Mouse (Mus musculus) right cerebral cortex, postnatal 10 days (tissue): ENCODE results near the gene AC129217.1.
"Not testable (repeated sequence)": the region's sequence is repeated elsewhere in the genome, so short reads cannot be mapped to it uniquely, and the experiment has no call there.

Source experiments
- DNase-seq, 2 experiments: peaks; one replicate each; pipeline ENCODE4 v3.0.0; 2021; ENCODE audit warnings: low spot score in 2 of 2

AC129217.1 gene

GRCm38 (mm10) chr19:8830664-8831063, 1.1 kb downstream of the AC129217.1 start:
- peak; percentile 62 to 66 for DNase-seq

GRCm38 (mm10) chr19:8831262-8831661, 1.7 kb downstream of the AC129217.1 start:
- no peak for DNase-seq

- no peak for DNase-seq
Observed at GRCm38 (mm10) chr19:8832971-8833370, 3.4 kb downstream of the AC129217.1 start.

- not testable (repeated sequence) for DNase-seq
Observed at GRCm38 (mm10) chr19:8836327-8836726, 6.8 kb downstream of the AC129217.1 start.

- DNase-seq: peak; percentile 92 to 93
Observed at GRCm38 (mm10) chr19:8837251-8837791, 7.7 kb downstream of the AC129217.1 start, which contains the start of gene Bscl2. Gene Bscl2, plus strand, starts transcription at chr19:8837467.

- peak; percentile 74 to 82 for DNase-seq
Observed at GRCm38 (mm10) chr19:8838041-8838730, 8.6 kb downstream of the AC129217.1 start.

- peak; percentile 90 to 93 for DNase-seq
Observed at GRCm38 (mm10) chr19:8839103-8839907, 9.7 kb downstream of the AC129217.1 start, which contains the start of gene Gng3. Gene Gng3, minus strand, starts transcription at chr19:8839194.

GRCm38 (mm10) chr19:8839908-8840791, 10.6 kb downstream of the AC129217.1 start:
- DNase-seq: peak; percentile 81 to 87

GRCm38 (mm10) chr19:8841012-8841411, 11.4 kb downstream of the AC129217.1 start:
- no peak for DNase-seq

- DNase-seq: no peak
Observed at GRCm38 (mm10) chr19:8842961-8843360, 13.4 kb downstream of the AC129217.1 start.

- peak; percentile 72 to 86 for DNase-seq
Observed at GRCm38 (mm10) chr19:8844371-8845129, 15.0 kb downstream of the AC129217.1 start.

- DNase-seq: no peak
Observed at GRCm38 (mm10) chr19:8848356-8848755, 18.8 kb downstream of the AC129217.1 start.

GRCm38 (mm10) chr19:8850402-8850901, 20.9 kb downstream of the AC129217.1 start, which contains the start of gene Lrrn4cl:
Gene Lrrn4cl, plus strand, starts transcription at chr19:8850768.
- DNase-seq: peak in 1 of 2 experiments; percentile 47

- no peak for DNase-seq
Observed at GRCm38 (mm10) chr19:8851639-8852038, 22.1 kb downstream of the AC129217.1 start.

- peak in 1 of 2 experiments; percentile 33 for DNase-seq
Observed at GRCm38 (mm10) chr19:8852236-8852928, 22.8 kb downstream of the AC129217.1 start.

- DNase-seq: peak in 1 of 2 experiments; percentile 36
Observed at GRCm38 (mm10) chr19:8853117-8853516, 23.5 kb downstream of the AC129217.1 start.

- peak in 1 of 2 experiments; percentile 56 for DNase-seq
Observed at GRCm38 (mm10) chr19:8857689-8858088, 28.1 kb downstream of the AC129217.1 start.

- DNase-seq: no peak
Observed at GRCm38 (mm10) chr19:8859018-8859417, 29.4 kb downstream of the AC129217.1 start.

GRCm38 (mm10) chr19:8864265-8864664, 34.7 kb downstream of the AC129217.1 start:
- no peak for DNase-seq

GRCm38 (mm10) chr19:8870381-8870780, 40.8 kb downstream of the AC129217.1 start:
- DNase-seq: not testable (repeated sequence)
